7 mouse cellular contexts compared by ENCODE assay signal in genomic region chr1:64957021-64957489, GRCm38 (mm10). TPM values are rescaled to one million over a fixed set of nuclear protein-coding genes. Genes with fewer than 3 reads are reported as not detected.
DNase-seq lines count a peak whose midpoint lies in the region; ATAC-seq and TF ChIP-seq lines count a peak whose summit lies in the region.

No protein-coding gene starts in this region.

- 0 out of 2 replicates have a peak, but pooled peaks have one; percentile 25 for ATAC-seq in erythroblast, adult 5-6 weeks (replicated peaks; ENCODE audit: low FRiP score, poor library complexity, severe bottlenecking)
- ATAC-seq in limb, embryonic 14.5 days (ENCODE audit: low FRiP score, low read depth): no peak

- no peaks in the 10 kb centered on the region for H3K9me3 ChIP-seq in limb, embryonic 14.5 days (ENCODE audit: control insufficient read depth, low read length)

- H3K4me1 ChIP-seq in thymus, adult 2 months (replicated peaks; ENCODE audit: control insufficient read depth, insufficient read depth, low read length): peaks cover 6% of the 10 kb centered on the region
- no peaks in the 10 kb centered on the region for H3K4me1 ChIP-seq in limb, embryonic 14.5 days (ENCODE audit: control insufficient read depth, insufficient read depth, low read length)
- H3K4me1 ChIP-seq in olfactory bulb, adult 2 months (ENCODE audit: control insufficient read depth, insufficient read depth, low read length): peaks cover 4% of the 10 kb centered on the region; the same call in 1 of the 2 replicates

- no peak overlapping the region for H3K27ac ChIP-seq in thymus, adult 2 months (ENCODE audit: control insufficient read depth, insufficient read depth, low read length)
- H3K27ac ChIP-seq in limb, embryonic 14.5 days (replicated peaks; ENCODE audit: low read depth, low read length): no peak overlapping the region
- H3K27ac ChIP-seq in olfactory bulb, adult 2 months (ENCODE audit: insufficient read depth, low read depth, low read length): peak overlapping the region; percentile 80

- TF ChIP-seq POLR2A in thymus, adult 2 months (IDR thresholded peaks at IDR 0.05; ENCODE audit: control insufficient read depth, extremely low read depth, insufficient read depth, low read length, poor library complexity): no peak
- no peak for TF ChIP-seq POLR2A in limb, embryonic 14.5 days (IDR thresholded peaks at IDR 0.05; ENCODE audit: borderline replicate concordance, extremely low read depth, insufficient read depth, insufficient read length)
- TF ChIP-seq POLR2A in olfactory bulb, adult 2 months (IDR thresholded peaks at IDR 0.05; ENCODE audit: insufficient read depth, low read depth, low read length): no peak

- TF ChIP-seq CTCF in thymus, adult 2 months (IDR thresholded peaks at IDR 0.05; ENCODE audit: borderline replicate concordance, control insufficient read depth, extremely low read depth, insufficient read depth, low read length, poor library complexity): no peak
- TF ChIP-seq CTCF in olfactory bulb, adult 2 months (IDR thresholded peaks at IDR 0.05; ENCODE audit: insufficient read depth, low read depth, low read length): no peak

- peak overlapping the region; percentile 96 for H3K4me3 ChIP-seq in thymus, adult 2 months (ENCODE audit: control insufficient read depth, insufficient read depth, low read length)
- peak overlapping the region; percentile 71 for H3K4me3 ChIP-seq in limb, embryonic 14.5 days (replicated peaks; ENCODE audit: low read length)
- peak overlapping the region; percentile 97 for H3K4me3 ChIP-seq in olfactory bulb, adult 2 months (ENCODE audit: insufficient read depth, low read depth, low read length)

- peak overlapping the region; percentile 88 for H3K9ac ChIP-seq in limb, embryonic 14.5 days (ENCODE audit: low read depth, low read length, severe bottlenecking)

- H3K36me3 ChIP-seq in thymus, adult 2 months (ENCODE audit: control insufficient read depth, insufficient read depth, low read length): no peaks in the 10 kb centered on the region
- no peaks in the 10 kb centered on the region for H3K36me3 ChIP-seq in limb, embryonic 14.5 days (ENCODE audit: control insufficient read depth, insufficient read depth, low read length)

- peak overlapping the region; percentile 47 for H3K4me2 ChIP-seq in limb, embryonic 14.5 days (replicated peaks; ENCODE audit: low read depth, low read length, severe bottlenecking)

- H3K27me3 ChIP-seq in thymus, adult 2 months (ENCODE audit: control insufficient read depth, insufficient read depth, low read length): no peaks in the 10 kb centered on the region
- no peaks in the 10 kb centered on the region for H3K27me3 ChIP-seq in limb, embryonic 14.5 days (ENCODE audit: control insufficient read depth, insufficient read depth, low read length)

- 36% methylated on average over 8 of the region's 8 CpGs for WGBS in thymus, adult 2 months
- 63% methylated on average over 8 of the region's 8 CpGs for WGBS in limb, embryonic 14.5 days
- WGBS in olfactory bulb, adult 2 months: 34% methylated on average over 8 of the region's 8 CpGs

- DNase-seq in thymus, adult 2 months: no peak
- DNase-seq in thymus, postnatal 14 days: no peak
- DNase-seq in limb, embryonic 14.5 days (ENCODE audit: low spot score): no peak
- DNase-seq in spleen, adult 12 weeks (ENCODE audit: low spot score): no peak
- no peak for DNase-seq in lung, postnatal 25 days (ENCODE audit: low spot score)

RNA-seq across cellular contexts. Expression of gene Plekhm3, which starts 0.4 kb away (rescaled TPM):
- polyA plus RNA-seq in thymus, adult 2 months (2012; rRNA removed): 4.4 and 4.8 TPM in 2 replicates
- total RNA-seq in erythroblast, adult 5-6 weeks (2015; ENCODE audit: low replicate concordance): 6.5 and 7.5 TPM in 2 replicates
- total RNA-seq in erythroblast, adult 5-6 weeks (2017; ENCODE audit: low replicate concordance): 3.7 and 7.4 TPM in 2 replicates
- polyA plus RNA-seq in limb, embryonic 14.5 days (2012; rRNA removed): 3.7 and 3.9 TPM in 2 replicates
- 6.0 and 8.0 TPM in 2 replicates for polyA plus RNA-seq in limb, embryonic 14.5 days (2014; fragmentation: Nextera tagmentation; extraction: Ambion mirVana)
- not detected in 2 replicates for polyA plus RNA-seq in olfactory bulb, adult 2 months (2012; ENCODE audit: insufficient read depth, insufficient read length, low replicate concordance, missing spikeins)
